Mouse (Mus musculus) ES-Bruce4 (cell line): ENCODE measurements around the gene Washc1.
"Not testable (repeated sequence)": the region's sequence is repeated elsewhere in the genome, so short reads cannot be mapped to it uniquely, and the experiment has no call there.

Experiments used
- CTCF ChIP-seq: IDR thresholded peaks from one replicate; pipeline ENCODE4 v1.8.1; 2011; ENCODE audit warnings: low read depth, low read length
- POLR2A ChIP-seq: IDR thresholded peaks from one replicate; pipeline ENCODE4 v1.8.1; 2011; ENCODE audit warnings: low read length; ENCODE audit not compliant: insufficient read depth

DNA sequence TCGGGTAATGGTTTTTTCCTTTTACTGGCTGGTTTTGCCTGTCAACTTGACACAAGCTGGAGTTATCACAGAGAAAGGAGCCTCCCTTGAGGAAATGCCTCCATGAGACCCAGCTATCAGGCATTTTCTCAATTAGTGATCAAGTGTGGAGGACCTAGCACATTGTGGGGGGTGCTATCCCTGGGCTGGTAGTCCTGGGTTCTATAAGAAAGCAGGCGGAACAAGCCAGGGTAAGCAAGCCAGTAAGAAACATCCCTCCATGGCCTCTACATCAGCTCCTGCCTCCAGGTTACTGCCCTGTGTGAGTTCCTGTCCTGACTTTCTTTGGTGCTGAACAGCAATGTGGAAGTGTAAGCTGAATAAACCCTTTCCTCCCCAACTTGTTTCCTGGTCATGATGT lies 42.3 kb upstream of the Washc1 start:
- not testable (repeated sequence) for TF ChIP-seq POLR2A, CTCF
